Mouse (Mus musculus) left cerebral cortex, postnatal 4 days (tissue): ENCODE results near the gene Smpd1. TPM values are rescaled to one million over a fixed set of nuclear protein-coding genes. Genes with fewer than 3 reads are reported as not detected.

Experiments used
- DNase-seq: peaks from one replicate; pipeline ENCODE4 v3.0.0-alpha.2; 2022
- intact Hi-C: fragments of 180-260 bp; cut with DNase I; formaldehyde crosslinking; loops from one replicate; pipeline ENCODE4 v1.15.1; 2025
- total RNA-seq, 2 experiments: library from RNA; stranded (reverse); gene quantifications; 2 replicates each; pipeline ENCODE4 v1.2.3; 2021

Smpd1 gene
- total RNA-seq, result 10 to 100 TPM; 59.3 to 65.7 TPM

- DNase-seq, result peak; percentile 91
- intact Hi-C loops, result loop anchor here (5.0 to 10.0 kb wide), 3 partner anchors 78 to 258 kb away; partner anchors contain the start of genes Ilk, Mrpl17, Rrp8 and Trim3
These were observed at the start of gene Smpd1 for GRCm38 (mm10) chr7:105554212-105554942. TSS of gene Smpd1 (plus strand) at chr7:105554360.

- intact Hi-C loops, result no loop called here
- DNase-seq, result no peak
These were observed 46.9 kb upstream of the Smpd1 start for GRCm38 (mm10) chr7:105507257-105507656.

- intact Hi-C loops, result no loop called here
- DNase-seq, result no peak
These were observed 44.0 kb upstream of the Smpd1 start for GRCm38 (mm10) chr7:105510143-105510542.

DNA sequence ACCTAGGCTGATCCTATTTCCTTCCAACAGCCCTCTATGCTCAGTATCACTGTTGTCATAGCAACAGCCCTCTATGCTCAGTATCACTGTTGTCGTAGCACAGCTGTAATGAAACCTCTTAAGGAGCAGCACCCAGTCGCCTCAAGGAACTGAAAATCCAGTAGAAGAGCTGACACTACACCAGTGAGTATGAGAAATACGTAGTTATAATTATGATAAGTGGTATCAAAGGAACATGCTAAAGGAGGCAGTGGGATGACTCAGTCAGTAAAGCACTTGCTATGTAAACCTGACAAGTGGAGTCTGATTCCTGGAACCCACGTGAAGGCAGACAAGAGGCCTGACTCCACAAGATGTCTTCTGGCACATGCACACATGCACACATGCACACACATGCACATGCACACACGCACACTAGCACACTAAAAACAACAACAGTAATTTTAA lies 40.3 kb upstream of the Smpd1 start:
- DNase-seq, result no peak

DNA sequence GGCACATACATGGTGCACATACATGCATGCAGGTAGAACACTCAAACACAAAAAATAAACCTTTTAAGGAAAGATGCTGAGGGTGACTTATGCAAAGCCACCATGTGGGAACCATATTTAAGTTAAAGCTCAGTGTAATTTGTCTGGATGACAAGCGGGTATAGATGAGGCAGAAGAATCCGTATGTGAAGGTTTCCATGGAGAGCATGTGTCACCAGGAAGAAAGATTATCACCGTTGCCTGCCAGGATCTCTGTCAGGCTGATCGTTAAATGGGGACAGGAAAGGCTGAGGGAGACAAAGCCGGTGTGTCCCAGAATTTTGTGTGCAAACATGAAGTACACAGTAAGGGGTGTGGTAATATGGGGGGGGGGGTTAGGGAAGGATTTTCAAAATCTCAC lies 39.6 kb upstream of the Smpd1 start:
- DNase-seq, result no peak
- intact Hi-C loops, result no loop called here

More for the DNA sequence above, 40.3 kb upstream of the Smpd1 start:
- intact Hi-C loops, result no loop called here

- intact Hi-C loops, result no loop called here
- peak; percentile 59 for DNase-seq
These were observed 39.0 kb upstream of the Smpd1 start for GRCm38 (mm10) chr7:105515178-105515577.

GRCm38 (mm10) chr7:105516669-105517360 lies 37.3 kb upstream of the Smpd1 start:
- intact Hi-C loops, result no loop called here
- DNase-seq, result no peak

GRCm38 (mm10) chr7:105519336-105519735 lies 34.8 kb upstream of the Smpd1 start:
- DNase-seq, result no peak
- intact Hi-C loops, result no loop called here

GRCm38 (mm10) chr7:105519771-105520170 lies 34.4 kb upstream of the Smpd1 start:
- no peak for DNase-seq
- intact Hi-C loops, result no loop called here

GRCm38 (mm10) chr7:105520201-105520600 lies 34.0 kb upstream of the Smpd1 start:
- intact Hi-C loops, result no loop called here
- DNase-seq, result peak; percentile 5

DNA sequence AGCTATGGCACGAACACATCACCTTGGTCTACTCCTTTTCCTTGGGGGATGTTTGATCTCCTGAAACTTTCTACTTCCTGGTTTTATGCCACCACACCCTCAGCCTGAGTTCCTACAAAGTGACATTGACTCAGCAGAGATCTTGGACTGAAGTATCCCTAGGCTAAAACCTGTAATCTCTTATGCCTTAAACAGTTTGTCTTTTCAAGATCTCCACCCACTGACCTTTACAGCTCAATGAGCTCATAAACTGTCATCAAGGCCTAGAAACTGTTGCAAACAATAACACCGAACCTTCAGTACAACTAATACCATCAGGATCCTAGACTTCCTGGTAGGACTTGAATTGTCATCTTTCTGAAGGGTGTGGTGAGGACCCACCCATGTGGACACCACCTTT lies 29.9 kb upstream of the Smpd1 start:
- no peak for DNase-seq
- intact Hi-C loops, result no loop called here

- peak; percentile 22 for DNase-seq
- intact Hi-C loops, result loop anchor here (2.0 kb wide), 1 partner anchor 357 kb away; no protein-coding TSS in a partner anchor
These were observed 26.7 kb upstream of the Smpd1 start for GRCm38 (mm10) chr7:105527306-105527937.

DNA sequence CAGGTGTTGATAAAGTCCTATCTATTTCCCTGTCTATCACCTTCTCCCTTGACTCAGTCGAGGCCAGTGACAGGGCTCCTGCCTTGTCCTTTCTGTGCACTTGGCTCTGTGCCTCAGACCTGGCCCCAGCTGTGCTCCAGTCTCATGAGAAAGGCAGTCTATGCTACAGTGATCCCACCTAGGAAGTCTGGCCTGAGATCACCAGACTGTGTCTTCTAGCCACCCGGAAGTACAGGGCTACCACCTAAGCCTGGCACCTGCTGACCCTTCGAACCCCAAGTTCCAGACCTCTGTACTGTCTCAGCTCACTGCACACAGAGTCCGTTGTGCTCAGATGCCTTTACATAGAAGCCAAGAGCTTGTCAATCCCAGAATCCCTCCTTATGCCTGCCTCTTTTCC lies 26.1 kb upstream of the Smpd1 start:
- DNase-seq, result no peak
- intact Hi-C loops, result no loop called here

DNA sequence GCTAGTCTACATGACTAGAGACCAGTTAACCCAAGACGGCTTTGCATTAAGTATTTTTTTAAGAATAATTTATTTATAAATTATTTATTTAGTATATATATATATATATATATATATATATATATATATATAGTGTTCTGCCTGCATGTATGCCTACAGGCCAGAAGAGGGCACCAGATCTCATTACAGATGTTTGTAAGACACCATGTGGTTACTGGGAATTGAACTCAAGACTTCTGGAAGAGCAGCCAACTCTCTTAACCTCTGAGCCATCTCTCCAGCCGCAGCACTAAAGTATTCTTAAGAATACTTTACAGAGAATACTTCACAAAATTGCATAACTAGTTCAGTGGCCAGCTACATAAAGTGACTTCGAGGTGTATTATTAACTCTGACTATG lies 20.0 kb upstream of the Smpd1 start:
- intact Hi-C loops, result no loop called here
- no peak for DNase-seq

DNA sequence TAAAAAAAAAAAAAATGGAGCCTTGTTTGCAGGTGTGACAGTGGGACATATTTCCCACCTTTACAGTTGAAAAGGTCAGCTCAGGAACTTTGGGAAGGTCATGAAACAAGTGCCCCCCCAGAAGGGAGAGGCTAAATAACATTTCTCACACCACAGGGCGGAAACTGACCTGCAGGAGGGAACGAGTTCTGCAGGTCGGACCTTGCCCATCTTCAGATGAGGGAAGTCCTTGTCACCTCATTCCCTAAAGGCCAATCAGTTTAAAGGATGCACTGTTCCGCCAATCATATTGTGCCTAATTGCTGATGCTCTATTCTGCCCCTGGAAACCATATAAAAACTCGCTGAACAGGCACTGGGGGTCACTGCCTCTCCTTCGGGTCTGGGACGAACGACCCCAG lies 8.2 kb upstream of the Smpd1 start:
- DNase-seq, result no peak
- intact Hi-C loops, result no loop called here

DNA sequence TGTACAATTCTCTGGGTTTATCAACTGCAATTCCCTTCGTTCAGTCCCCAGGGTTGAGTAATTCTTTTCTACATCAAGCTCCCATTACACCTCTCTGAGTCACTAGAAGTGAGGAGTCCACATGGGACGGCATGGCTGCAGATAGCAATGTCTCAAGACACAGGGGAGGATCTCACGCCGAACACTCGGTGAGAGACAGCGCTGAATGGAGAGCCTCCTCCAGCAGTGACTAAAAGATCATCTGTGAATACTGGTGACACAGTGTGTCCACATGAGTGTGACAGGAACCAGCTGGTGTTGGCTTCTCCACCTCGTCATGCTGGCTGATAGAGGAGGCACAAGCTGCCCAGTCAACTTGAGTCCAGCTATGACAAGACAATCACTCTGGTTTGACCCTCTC lies 6.2 kb upstream of the Smpd1 start:
- DNase-seq, result no peak
- intact Hi-C loops, result no loop called here

DNA sequence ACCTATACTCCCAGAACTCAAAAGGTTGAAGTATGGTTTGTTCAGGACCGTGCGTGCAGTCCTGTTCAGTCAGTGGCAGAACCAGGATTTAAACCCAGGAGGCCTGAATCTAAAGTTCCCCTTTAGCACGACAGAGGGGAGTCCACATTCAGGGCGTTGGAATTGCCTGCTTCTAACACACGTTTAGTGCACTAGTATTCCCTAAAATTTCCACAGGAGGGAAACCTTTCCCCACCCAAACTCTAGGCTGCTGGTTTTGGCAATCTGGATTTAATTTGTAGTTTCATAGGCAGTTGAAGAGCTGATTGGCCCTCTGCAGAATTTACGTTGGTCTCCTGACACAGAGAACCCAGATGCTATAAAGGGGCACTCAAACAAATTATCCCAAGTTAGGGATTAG lies 5.1 kb upstream of the Smpd1 start:
- DNase-seq, result no peak
- intact Hi-C loops, result no loop called here

GRCm38 (mm10) chr7:105553456-105554211 lies 526 bp upstream of the Smpd1 start:
- intact Hi-C loops, result loop anchor here (5.0 to 10.0 kb wide), 3 partner anchors 79 to 259 kb away; partner anchors contain the start of genes Ilk, Mrpl17, Rrp8 and Trim3
- DNase-seq, result no peak

DNA sequence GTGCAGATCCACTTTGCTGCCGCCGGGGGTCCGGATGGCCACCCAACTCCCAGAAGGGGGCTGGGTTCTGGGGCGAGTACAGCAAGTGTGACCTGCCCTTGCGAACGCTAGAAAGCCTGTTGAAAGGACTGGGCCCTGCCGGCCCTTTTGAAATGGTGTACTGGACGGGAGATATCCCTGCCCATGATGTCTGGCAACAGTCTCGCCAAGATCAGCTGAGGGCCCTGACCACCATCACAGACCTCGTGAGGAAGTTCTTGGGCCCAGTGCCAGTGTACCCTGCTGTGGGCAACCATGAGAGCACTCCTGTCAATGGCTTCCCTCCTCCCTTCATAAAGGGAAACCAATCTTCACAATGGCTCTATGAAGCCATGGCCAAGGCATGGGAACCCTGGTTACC lies 1.4 kb downstream of the Smpd1 start:
- intact Hi-C loops, result loop anchor here (10.0 kb wide), 1 partner anchor 179 kb away; the partner anchor contains the start of genes Ilk and Rrp8
- DNase-seq, result peak; percentile 40

GRCm38 (mm10) chr7:105556406-105556805 lies 2.2 kb downstream of the Smpd1 start:
- intact Hi-C loops, result loop anchor here (10.0 kb wide), 1 partner anchor 178 kb away; the partner anchor contains the start of genes Ilk and Rrp8
- no peak for DNase-seq
